Mouse (Mus musculus) gastrocnemius, adult 18-20 months (tissue): ENCODE measurements around the gene Focad. TPM values are rescaled to one million over a fixed set of nuclear protein-coding genes. Genes with fewer than 3 reads are reported as not detected.

Experiments used
- DNase-seq: peaks from one replicate; pipeline ENCODE4 v3.0.0; 2021; ENCODE audit warnings: low spot score
- total RNA-seq, 2 experiments: library from RNA; stranded (reverse); gene quantifications; 2 replicates each; pipeline ENCODE4 v1.2.3; 2021

Focad gene
- total RNA-seq, 2 experiments from 2014 or later, result 10.9 to 11.4 TPM

- DNase-seq, result no peak
Measured at GRCm38 (mm10) chr4:88209351-88209814, 115.0 kb downstream of the Focad start.

GRCm38 (mm10) chr4:88210602-88211001, 116.2 kb downstream of the Focad start:
- no peak for DNase-seq

- DNase-seq, result no peak
Measured at GRCm38 (mm10) chr4:88211200-88211885, 116.9 kb downstream of the Focad start.

- DNase-seq, result no peak
Measured at GRCm38 (mm10) chr4:88213895-88214294, 119.5 kb downstream of the Focad start.

GRCm38 (mm10) chr4:88218286-88218685, 123.9 kb downstream of the Focad start:
- no peak for DNase-seq

GRCm38 (mm10) chr4:88218797-88219196, 124.4 kb downstream of the Focad start:
- no peak for DNase-seq

GRCm38 (mm10) chr4:88231375-88231774, 136.9 kb downstream of the Focad start:
- no peak for DNase-seq

GRCm38 (mm10) chr4:88235941-88236340, 141.5 kb downstream of the Focad start:
- no peak for DNase-seq

- no peak for DNase-seq
Measured at GRCm38 (mm10) chr4:88236926-88237756, 142.7 kb downstream of the Focad start.

GRCm38 (mm10) chr4:88238351-88238750, 143.9 kb downstream of the Focad start:
- no peak for DNase-seq

GRCm38 (mm10) chr4:88243834-88244233, 149.4 kb downstream of the Focad start:
- DNase-seq, result no peak

GRCm38 (mm10) chr4:88245494-88245893, 151.1 kb downstream of the Focad start:
- DNase-seq, result no peak

GRCm38 (mm10) chr4:88261349-88261748, 166.9 kb downstream of the Focad start:
- no peak for DNase-seq

- DNase-seq, result no peak
Measured at GRCm38 (mm10) chr4:88264536-88264935, 170.1 kb downstream of the Focad start.

- no peak for DNase-seq
Measured at GRCm38 (mm10) chr4:88270408-88271067, 176.1 kb downstream of the Focad start.

GRCm38 (mm10) chr4:88275571-88276041, 181.2 kb downstream of the Focad start:
- no peak for DNase-seq

- no peak for DNase-seq
Measured at GRCm38 (mm10) chr4:88276058-88276734, 181.8 kb downstream of the Focad start.

GRCm38 (mm10) chr4:88278524-88278923, 184.1 kb downstream of the Focad start:
- DNase-seq, result no peak

GRCm38 (mm10) chr4:88280536-88280935, 186.1 kb downstream of the Focad start:
- DNase-seq, result no peak

- DNase-seq, result no peak
Measured at GRCm38 (mm10) chr4:88295537-88295936, 201.1 kb downstream of the Focad start.

- DNase-seq, result no peak
Measured at GRCm38 (mm10) chr4:88299551-88299950, 205.1 kb downstream of the Focad start.
